Mouse (Mus musculus) megakaryocyte, embryonic 14.5 days (primary cell): ENCODE results near the gene Lep.

Source experiments
- FLI1 ChIP-seq: IDR thresholded peaks from 2 replicates; pipeline ENCODE4 v1.6.1; 2012; ENCODE audit warnings: low read length, inconsistent platforms, mixed read lengths
- GATA1 ChIP-seq: IDR thresholded peaks from 3 replicates; pipeline ENCODE4 v1.6.1; 2012; ENCODE audit warnings: mixed read lengths, low read length, inconsistent platforms, borderline replicate concordance

- TF ChIP-seq GATA1 (no peak), FLI1 (no peak)
Observed at GRCm38 (mm10) chr6:29092234-29092633, 32.2 kb downstream of the Lep start.
